Mouse (Mus musculus): ENCODE results near the gene Cep83.

GRCm38 (mm10) chr10:94688420-94689175 lies at the start of gene Cep83:
- TF ChIP-seq CTCF (IDR thresholded peaks at IDR 0.05; ENCODE audit: low read depth, low read length) (no peak), TAL1 (conservative IDR thresholded peaks at IDR 0.05; ENCODE audit: low read depth, low read length) (no peak), GATA1 (IDR thresholded peaks at IDR 0.05; ENCODE audit: borderline replicate concordance, low read length) (no peak), POLR2AphosphoS5 (IDR thresholded peaks at IDR 0.05; ENCODE audit: insufficient replicate concordance, low read depth, low read length) (no peak), GATA2 (IDR thresholded peaks at IDR 0.05; ENCODE audit: borderline replicate concordance, low read depth, low read length) (no peak)
